Mouse (Mus musculus) naive thymus-derived CD4-positive, alpha-beta T cell, adult 5 months (primary cell): Measurements from ENCODE around the gene AK157302. TPM values are rescaled to one million over a fixed set of nuclear protein-coding genes. Genes with fewer than 3 reads are reported as not detected.

ENCODE experiments used
- polyA plus RNA-seq: library from polyadenylated mRNA; unstranded; fragments of 100-300 nt; shearing (Covaris generic); gene quantifications from one replicate; pipeline ENCODE4 v1.2.1, GENCODE M21; 2017

Gene AK157302
- polyA plus RNA-seq: 0.55 TPM

DNA sequence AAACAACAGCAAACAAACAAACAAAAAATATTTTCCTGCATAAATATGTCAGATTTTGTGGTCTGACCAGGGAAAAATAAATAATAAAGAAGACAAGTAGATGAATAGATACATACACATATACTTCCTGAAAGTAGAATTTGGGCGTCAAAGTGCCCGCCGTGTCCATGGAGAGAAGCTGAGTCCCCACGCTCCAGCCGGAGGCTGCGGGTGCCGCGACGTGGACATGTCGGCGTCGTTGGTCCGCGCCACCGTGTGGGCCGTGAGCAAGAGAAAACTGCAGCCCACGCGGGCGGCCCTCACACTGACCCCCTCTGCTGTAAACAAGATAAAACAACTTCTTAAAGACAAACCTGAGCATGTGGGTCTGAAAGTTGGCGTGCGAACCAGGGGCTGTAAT, at the start of gene AK157302:
TSS of gene AK157302 (plus strand) at position 144 of the 400 bp plus-strand sequence.

DNA sequence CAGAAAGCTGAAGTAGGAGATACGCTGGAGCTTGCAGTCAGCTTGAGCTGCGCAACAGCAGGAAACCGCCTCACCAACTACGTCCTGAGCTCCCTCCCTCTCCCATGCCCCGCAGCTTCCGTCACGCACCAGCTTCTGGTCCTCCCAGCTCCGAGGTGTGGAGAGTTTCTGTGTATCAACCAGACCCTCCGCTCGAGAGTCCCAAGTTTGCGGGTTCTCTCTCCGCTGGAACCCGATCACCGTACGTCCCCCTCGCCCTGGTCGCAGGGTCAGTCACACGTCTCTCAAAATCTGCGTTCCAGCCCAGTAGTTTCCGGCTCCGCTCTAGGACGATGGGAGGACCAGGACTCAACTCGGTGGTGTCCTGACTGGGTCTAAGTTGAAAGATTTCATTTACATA, 41.6 kb upstream of the AK157302 start, which contains the start of gene Zscan26:
TSS of gene Zscan26 (minus strand) at position 282 of the 400 bp plus-strand sequence.

DNA sequence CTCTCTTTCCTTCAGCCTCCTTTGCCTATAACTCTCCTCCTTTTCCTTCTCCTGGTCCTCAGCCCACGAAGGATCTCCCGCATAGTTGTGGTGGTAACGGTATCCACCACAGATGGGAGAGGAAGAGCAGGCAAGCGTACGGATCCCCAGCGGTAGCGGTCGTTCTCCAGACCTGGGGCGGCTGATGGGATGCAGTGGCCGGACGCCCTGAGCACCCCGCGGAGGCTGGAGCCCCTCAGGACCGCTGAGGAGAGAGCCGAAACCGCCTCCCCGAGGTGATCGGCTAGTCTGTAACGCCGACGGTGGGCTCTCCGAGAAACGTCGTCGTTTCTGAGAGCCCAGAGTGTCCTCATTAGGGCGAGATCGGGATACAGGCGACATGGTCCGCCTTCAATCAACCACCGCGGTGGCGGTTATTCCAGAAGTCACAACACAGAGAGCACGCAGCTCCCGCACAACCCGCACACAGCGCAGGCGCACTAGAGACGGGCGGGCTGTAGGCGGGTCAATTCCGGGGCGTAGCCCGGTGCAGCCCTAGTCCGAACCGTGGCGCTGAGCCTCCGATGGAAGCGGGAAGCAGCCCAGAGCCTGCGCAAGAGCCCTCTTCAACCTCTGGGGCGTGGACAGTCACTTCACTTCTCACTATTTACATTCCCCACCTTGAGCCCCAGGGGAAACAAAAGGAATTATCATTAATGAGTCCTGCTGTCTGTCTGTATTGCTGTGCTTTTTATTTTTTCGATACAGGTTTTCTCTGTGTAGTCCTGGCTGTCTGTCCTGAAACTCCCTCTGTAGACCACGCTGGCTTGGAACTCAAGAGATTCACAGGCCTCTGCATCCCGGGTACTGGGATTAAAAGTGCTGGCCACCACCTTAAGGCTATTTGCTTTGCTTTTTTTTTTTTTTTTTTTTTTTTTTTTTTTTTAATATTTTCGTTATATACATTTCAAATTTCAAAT, 26.7 kb upstream of the AK157302 start, which contains the start of gene Nkapl:
TSS of gene Nkapl (minus strand) at position 449 of the 959 bp plus-strand sequence.

DNA sequence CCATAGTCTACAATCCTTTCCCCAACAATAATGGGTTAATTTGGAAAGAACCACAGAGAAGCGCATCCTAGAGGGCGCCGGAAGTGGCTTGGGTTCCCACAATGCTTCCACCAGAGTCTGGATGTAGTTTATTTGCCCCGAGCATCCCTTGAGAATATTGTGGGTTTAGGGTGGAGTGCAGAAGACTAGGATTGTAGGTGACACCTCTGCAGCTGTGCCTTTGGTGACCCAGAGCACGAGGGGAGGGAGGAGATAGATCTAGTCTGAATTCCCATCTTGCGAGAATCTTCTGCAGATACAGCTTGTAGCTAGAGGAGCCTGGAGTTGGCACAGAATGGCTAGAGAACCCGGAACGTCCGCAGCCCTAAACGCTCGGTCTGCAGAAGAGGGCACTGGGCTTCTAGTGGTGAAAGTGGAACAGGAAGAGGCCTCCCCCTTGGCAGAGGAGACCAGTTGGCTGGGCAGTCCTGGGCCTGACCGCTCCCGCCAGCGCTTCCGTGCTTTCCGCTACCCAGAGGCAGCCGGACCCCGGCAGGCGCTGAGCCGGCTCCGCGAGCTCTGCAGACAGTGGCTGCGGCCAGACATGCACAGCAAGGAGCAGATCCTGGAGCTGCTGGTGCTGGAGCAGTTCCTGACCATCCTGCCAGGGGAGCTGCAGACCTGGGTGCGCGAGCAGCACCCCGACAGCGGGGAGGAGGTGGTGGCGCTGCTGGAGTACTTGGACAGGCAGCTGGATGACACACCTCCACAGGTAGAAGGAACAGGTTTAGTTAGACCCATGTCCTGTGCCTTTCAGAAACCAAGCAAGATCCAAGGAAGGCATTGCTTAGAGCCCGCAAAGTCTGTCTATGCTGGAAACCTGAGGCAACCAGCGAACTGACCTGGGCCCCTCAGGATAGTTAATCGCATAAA, 16.0 kb upstream of the AK157302 start, which contains the start of the genes Zkscan4 and Gm10065:
TSS of gene Zkscan4 (plus strand) at position 149 of the 912 bp plus-strand sequence.
TSS of gene Gm10065 (minus strand) at position 683 of the 912 bp plus-strand sequence.

DNA sequence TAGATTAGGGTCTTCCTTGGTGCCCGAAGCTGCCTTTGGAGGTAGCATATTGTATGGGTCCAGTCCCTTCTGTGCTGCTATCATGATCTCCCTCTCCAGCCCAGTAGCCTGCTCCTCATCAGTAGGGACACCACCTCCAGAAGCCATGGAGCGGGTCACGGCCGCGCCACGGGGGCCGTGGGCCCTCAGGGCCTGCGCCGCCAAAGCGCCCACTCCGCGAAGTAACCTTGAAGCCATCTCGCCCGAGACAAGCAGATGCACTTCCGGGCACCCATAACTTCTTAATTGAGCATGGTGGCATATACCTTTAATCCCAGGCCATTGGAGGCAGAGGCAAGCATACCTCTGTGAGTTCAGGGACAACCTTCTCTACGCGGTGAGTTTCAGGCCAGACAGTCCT, 6.2 kb downstream of the AK157302 start, which contains the start of gene Gm11273:
TSS of gene Gm11273 (minus strand) at position 237 of the 400 bp plus-strand sequence.

DNA sequence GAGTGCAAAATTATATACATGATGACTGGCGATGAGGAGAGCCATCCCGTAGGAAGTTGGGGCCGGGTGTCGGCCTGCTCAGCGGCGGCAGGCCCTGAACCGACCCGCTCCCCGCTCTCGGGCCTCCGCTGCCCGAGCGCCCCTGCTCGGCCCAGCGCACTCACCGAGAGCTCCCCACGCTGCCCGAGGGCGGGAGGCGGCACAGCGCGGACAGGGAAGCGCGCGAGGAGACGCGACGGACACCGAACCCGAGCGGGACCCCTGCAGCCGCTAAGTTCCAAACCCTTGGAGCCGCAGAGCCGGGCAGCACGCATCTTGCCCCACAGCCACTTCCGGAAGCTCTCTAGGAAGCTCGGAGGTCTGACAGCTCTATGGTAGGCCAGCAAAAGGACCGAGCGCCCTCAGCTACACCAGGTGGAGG, 35.8 kb downstream of the AK157302 start, which contains the start of gene Zkscan8:
TSS of gene Zkscan8 (minus strand) at position 340 of the 421 bp plus-strand sequence.

DNA sequence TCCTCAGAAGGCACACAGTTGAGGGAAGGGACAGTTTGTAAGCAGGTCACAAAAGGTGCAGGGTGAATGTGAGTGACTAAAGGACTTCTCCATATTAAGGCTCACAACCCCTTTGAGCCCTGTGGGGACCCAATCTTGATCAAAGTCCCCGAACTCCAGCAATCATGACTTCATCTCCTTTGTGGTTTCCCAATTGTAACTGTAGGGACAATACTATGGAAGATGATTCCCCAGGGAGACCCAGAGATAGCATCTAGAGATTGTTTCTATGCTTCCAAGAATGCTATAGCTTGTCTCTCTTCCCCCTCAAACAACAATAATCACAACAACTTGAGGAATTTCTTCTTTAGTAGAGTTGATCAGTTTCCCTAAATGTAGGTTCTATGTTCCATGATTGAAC, 47.7 kb downstream of the AK157302 start, which contains the start of gene Olfr1366:
TSS of gene Olfr1366 (minus strand) at position 101 of the 400 bp plus-strand sequence.

Other genes starting within 250 kb of the AK157302 start
- 0.21 TPM for gene Gpx5, start 202.5 kb upstream of the AK157302 start, polyA plus RNA-seq
- gene Gpx6, start 183.1 kb upstream of the AK157302 start, polyA plus RNA-seq: not detected
- not detected for gene Olfr1367, start 148.3 kb upstream of the AK157302 start, polyA plus RNA-seq
- gene Zscan12, start 132.4 kb upstream of the AK157302 start, polyA plus RNA-seq: 3.2 TPM
- 33.9 TPM for gene Zkscan3, start 92.5 kb upstream of the AK157302 start, polyA plus RNA-seq
- 0.26 TPM for gene Pgbd1, start 54.2 kb upstream of the AK157302 start, polyA plus RNA-seq
- 6.6 TPM for gene Zscan26, start 41.5 kb upstream of the AK157302 start, polyA plus RNA-seq
- not detected for gene Nkapl, start 26.7 kb upstream of the AK157302 start, polyA plus RNA-seq
- gene Zkscan4, start 16.3 kb upstream of the AK157302 start, polyA plus RNA-seq: not detected
- gene Gm10065, start 15.8 kb upstream of the AK157302 start, polyA plus RNA-seq: not detected
- gene Gm11273, start 6.2 kb downstream of the AK157302 start, polyA plus RNA-seq: 3.5 TPM
- 3.1 TPM for gene Zkscan8, start 35.9 kb downstream of the AK157302 start, polyA plus RNA-seq
- 0.11 TPM for gene Olfr1366, start 47.6 kb downstream of the AK157302 start, polyA plus RNA-seq
- not detected for gene Olfr1535, start 64.7 kb downstream of the AK157302 start, polyA plus RNA-seq
- gene Olfr1364, start 86.5 kb downstream of the AK157302 start, polyA plus RNA-seq: not detected
- not detected for gene Olfr1362, start 118.8 kb downstream of the AK157302 start, polyA plus RNA-seq
- gene Olfr11, start 147.3 kb downstream of the AK157302 start, polyA plus RNA-seq: not detected
- not detected for gene Olfr1361, start 168.2 kb downstream of the AK157302 start, polyA plus RNA-seq
- gene Olfr1360, start 182.2 kb downstream of the AK157302 start, polyA plus RNA-seq: not detected
- gene Olfr1359, start 202.9 kb downstream of the AK157302 start, polyA plus RNA-seq: not detected
- gene Hist1h2bl, start 220.9 kb downstream of the AK157302 start, polyA plus RNA-seq: not detected
- not detected for gene Hist1h2ai, start 221.2 kb downstream of the AK157302 start, polyA plus RNA-seq
- gene Hist1h3h, start 222.4 kb downstream of the AK157302 start, polyA plus RNA-seq: 1.7 TPM
- gene Hist1h2bm, start 226.8 kb downstream of the AK157302 start, polyA plus RNA-seq: not detected
- gene Hist1h4j, start 239.8 kb downstream of the AK157302 start, polyA plus RNA-seq: 1.1 TPM